Mouse (Mus musculus): Measurements from ENCODE around the gene Ptgs1. TPM values are rescaled to one million over a fixed set of nuclear protein-coding genes. Genes with fewer than 3 reads are reported as not detected.
"Not testable (repeated sequence)": the region's sequence is repeated elsewhere in the genome, so short reads cannot be mapped to it uniquely, and the experiment has no call there.

The Ptgs1 gene
- 14.9 and 15.4 TPM in 2 replicates for polyA plus RNA-seq (2015; fragmentation: Nextera tagmentation; extraction: Ambion mirVana)

- peaks cover 29% of the 10 kb centered on the region for H3K4me1 ChIP-seq
- H3K4me2 ChIP-seq (replicated peaks): peak within 1 kb of the TSS; percentile 86
- peak within 1 kb of the TSS; percentile 49 for H3K4me3 ChIP-seq (replicated peaks)
- H3K9ac ChIP-seq: peak within 1 kb of the TSS; percentile 26
- no peak within 1 kb of the TSS for H3K27ac ChIP-seq (replicated peaks)
- under 1% methylated on average over 18 of the region's 18 CpGs for WGBS
- no peaks in the 10 kb centered on the region for H3K9me3 ChIP-seq (replicated peaks)
- 0 out of 2 replicates have a peak, but pooled peaks cover 6% of the 10 kb centered on the region for H3K27me3 ChIP-seq
- H3K36me3 ChIP-seq: no peaks in the 10 kb centered on the region
- ATAC-seq (ENCODE audit: insufficient number of reproducible peaks, low FRiP score, low TSS enrichment, low read depth): peak; percentile 44; the same call in 1 of the 2 replicates
These were observed at the start of gene Ptgs1 for GRCm38 (mm10) chr2:36230366-36230765. Gene Ptgs1 (plus strand): TSS chr2:36230426.

GRCm38 (mm10) chr2:36181587-36182368 lies 48.4 kb upstream of the Ptgs1 start:
- not testable (repeated sequence) for H3K4me3 ChIP-seq (replicated peaks); H3K9ac ChIP-seq; H3K27me3 ChIP-seq; H3K27ac ChIP-seq (replicated peaks); H3K4me2 ChIP-seq (replicated peaks); ATAC-seq (ENCODE audit: insufficient number of reproducible peaks, low FRiP score, low TSS enrichment, low read depth); H3K9me3 ChIP-seq (replicated peaks)
- peaks cover 18% of the 10 kb centered on the region; the same call in 1 of the 2 replicates for H3K36me3 ChIP-seq
- WGBS: 72% methylated on average over 4 of the region's 4 CpGs
- peaks cover 14% of the 10 kb centered on the region; the same call in 1 of the 2 replicates for H3K4me1 ChIP-seq

GRCm38 (mm10) chr2:36183278-36183677 lies 46.9 kb upstream of the Ptgs1 start:
- Histone ChIP-seq H3K36me3 (peaks cover 12% of the 10 kb centered on the region; the same call in 1 of the 2 replicates), H3K9ac (no peak overlapping the region), H3K4me2 (replicated peaks) (no peak overlapping the region), H3K9me3 (replicated peaks) (no peaks in the 10 kb centered on the region), H3K27ac (replicated peaks) (peak overlapping the region; percentile 9; the same call in 1 of the 2 replicates), H3K4me3 (replicated peaks) (no peak overlapping the region), H3K4me1 (peaks cover 14% of the 10 kb centered on the region; the same call in 1 of the 2 replicates), H3K27me3 (no peaks in the 10 kb centered on the region)
- 38% methylated on average over 2 of the region's 2 CpGs for WGBS
- ATAC-seq (ENCODE audit: insufficient number of reproducible peaks, low FRiP score, low TSS enrichment, low read depth): no peak

GRCm38 (mm10) chr2:36184192-36184591 lies 46.0 kb upstream of the Ptgs1 start:
- Histone ChIP-seq H3K4me1 (peaks cover 14% of the 10 kb centered on the region; the same call in 1 of the 2 replicates), H3K36me3 (peaks cover 8% of the 10 kb centered on the region; the same call in 1 of the 2 replicates), H3K9me3 (replicated peaks) (no peaks in the 10 kb centered on the region), H3K4me3 (replicated peaks) (no peak overlapping the region), H3K27me3 (no peaks in the 10 kb centered on the region), H3K4me2 (replicated peaks) (no peak overlapping the region), H3K27ac (replicated peaks) (0 out of 2 replicates have a peak overlapping the region, but pooled peaks have one; percentile 40), H3K9ac (no peak overlapping the region)
- ATAC-seq (ENCODE audit: insufficient number of reproducible peaks, low FRiP score, low TSS enrichment, low read depth): no peak
- 82% methylated on average over 2 of the region's 2 CpGs for WGBS

- H3K27me3 ChIP-seq: no peaks in the 10 kb centered on the region
- H3K4me1 ChIP-seq: peaks cover 14% of the 10 kb centered on the region; the same call in 1 of the 2 replicates
- WGBS: 45% methylated on average over 6 of the region's 6 CpGs
- no peak; the same call in 1 of the 2 replicates for ATAC-seq (ENCODE audit: insufficient number of reproducible peaks, low FRiP score, low TSS enrichment, low read depth)
- H3K36me3 ChIP-seq: 0 out of 2 replicates have a peak, but pooled peaks cover 6% of the 10 kb centered on the region
- H3K9me3 ChIP-seq (replicated peaks): no peaks in the 10 kb centered on the region
- no peak overlapping the region for H3K9ac ChIP-seq
- no peak overlapping the region for H3K4me3 ChIP-seq (replicated peaks)
- no peak overlapping the region for H3K4me2 ChIP-seq (replicated peaks)
- peak overlapping the region; percentile 40; the same call in 1 of the 2 replicates for H3K27ac ChIP-seq (replicated peaks)
These were observed 45.4 kb upstream of the Ptgs1 start for GRCm38 (mm10) chr2:36184876-36185275.

GRCm38 (mm10) chr2:36189200-36189599 lies 41.0 kb upstream of the Ptgs1 start:
- H3K27ac ChIP-seq (replicated peaks); H3K9ac ChIP-seq; H3K4me2 ChIP-seq (replicated peaks); H3K9me3 ChIP-seq (replicated peaks); H3K36me3 ChIP-seq; H3K4me3 ChIP-seq (replicated peaks); H3K27me3 ChIP-seq; ATAC-seq (ENCODE audit: insufficient number of reproducible peaks, low FRiP score, low TSS enrichment, low read depth); H3K4me1 ChIP-seq: not testable (repeated sequence)
- WGBS: 81% methylated on average over 6 of the region's 6 CpGs

- Histone ChIP-seq H3K9me3 (replicated peaks) (no peaks in the 10 kb centered on the region), H3K9ac (no peak overlapping the region), H3K36me3 (0 out of 2 replicates have a peak, but pooled peaks cover 6% of the 10 kb centered on the region), H3K4me2 (replicated peaks) (no peak overlapping the region), H3K4me3 (replicated peaks) (no peak overlapping the region), H3K4me1 (0 out of 2 replicates have a peak, but pooled peaks cover 5% of the 10 kb centered on the region), H3K27ac (replicated peaks) (no peak overlapping the region), H3K27me3 (no peaks in the 10 kb centered on the region)
- WGBS: 46% methylated on average over 12 of the region's 12 CpGs
- ATAC-seq (ENCODE audit: insufficient number of reproducible peaks, low FRiP score, low TSS enrichment, low read depth): no peak
These were observed 38.9 kb upstream of the Ptgs1 start for GRCm38 (mm10) chr2:36191098-36191941.

GRCm38 (mm10) chr2:36197021-36197420 lies 33.2 kb upstream of the Ptgs1 start:
- no peaks in the 10 kb centered on the region for H3K9me3 ChIP-seq (replicated peaks)
- H3K4me2 ChIP-seq (replicated peaks): no peak overlapping the region
- no peak overlapping the region for H3K4me3 ChIP-seq (replicated peaks)
- peaks cover 10% of the 10 kb centered on the region for H3K4me1 ChIP-seq
- 59% methylated on average over 3 of the region's 3 CpGs for WGBS
- no peaks in the 10 kb centered on the region for H3K36me3 ChIP-seq
- peaks cover 26% of the 10 kb centered on the region for H3K27me3 ChIP-seq
- H3K27ac ChIP-seq (replicated peaks): no peak overlapping the region
- H3K9ac ChIP-seq: no peak overlapping the region
- no peak for ATAC-seq (ENCODE audit: insufficient number of reproducible peaks, low FRiP score, low TSS enrichment, low read depth)

- no peaks in the 10 kb centered on the region for H3K9me3 ChIP-seq (replicated peaks)
- no peak overlapping the region for H3K4me3 ChIP-seq (replicated peaks)
- H3K27ac ChIP-seq (replicated peaks): no peak overlapping the region
- no peaks in the 10 kb centered on the region for H3K36me3 ChIP-seq
- peak overlapping the region; percentile 13; the same call in 1 of the 2 replicates for H3K4me2 ChIP-seq (replicated peaks)
- WGBS: 17% methylated on average over 20 of the region's 20 CpGs
- no peak overlapping the region for H3K9ac ChIP-seq
- peaks cover 21% of the 10 kb centered on the region for H3K4me1 ChIP-seq
- peaks cover 38% of the 10 kb centered on the region for H3K27me3 ChIP-seq
- 0 out of 2 replicates have a peak, but pooled peaks have one; percentile 40 for ATAC-seq (ENCODE audit: insufficient number of reproducible peaks, low FRiP score, low TSS enrichment, low read depth)
These were observed 32.0 kb upstream of the Ptgs1 start for GRCm38 (mm10) chr2:36197919-36198881.

- H3K4me1 ChIP-seq: peaks cover 28% of the 10 kb centered on the region
- H3K4me2 ChIP-seq (replicated peaks): no peak overlapping the region
- H3K27ac ChIP-seq (replicated peaks): no peak overlapping the region
- H3K9me3 ChIP-seq (replicated peaks): no peaks in the 10 kb centered on the region
- no peak overlapping the region for H3K9ac ChIP-seq
- no peaks in the 10 kb centered on the region for H3K36me3 ChIP-seq
- WGBS: 19% methylated on average over 3 of the region's 3 CpGs
- no peak overlapping the region for H3K4me3 ChIP-seq (replicated peaks)
- peaks cover 44% of the 10 kb centered on the region for H3K27me3 ChIP-seq
- ATAC-seq (ENCODE audit: insufficient number of reproducible peaks, low FRiP score, low TSS enrichment, low read depth): 0 out of 2 replicates have a peak, but pooled peaks have one; percentile 8
These were observed 31.4 kb upstream of the Ptgs1 start for GRCm38 (mm10) chr2:36198882-36199262.
